Mouse (Mus musculus): ENCODE results near the gene Fdx1. TPM values are rescaled to one million over a fixed set of nuclear protein-coding genes. Genes with fewer than 3 reads are reported as not detected.

The Fdx1 gene
- polyA plus RNA-seq, 1 experiment from 2014 or later = 135 TPM

GRCm38 (mm10) chr9:51985493-51986099 is 22.2 kb upstream of the Fdx1 start:
- ATAC-seq = no peak; the same call in 1 of the 2 replicates
- H3K9ac ChIP-seq (replicated peaks) = no peak overlapping the region
- WGBS (ENCODE audit: insufficient replicate concordance) = 74% methylated on average over 11 of the region's 11 CpGs
- no peak for TF ChIP-seq CTCF (IDR thresholded peaks at IDR 0.05; ENCODE audit: low read depth)
- no peak for TF ChIP-seq EP300 (IDR thresholded peaks at IDR 0.05; ENCODE audit: low read depth)
- no peak overlapping the region for H3K27ac ChIP-seq (ENCODE audit: low read depth)
- H3K27me3 ChIP-seq (ENCODE audit: insufficient read depth, low read length) = no peaks in the 10 kb centered on the region
- H3K9me3 ChIP-seq (ENCODE audit: low read length) = no peaks in the 10 kb centered on the region
- H3K4me3 ChIP-seq (ENCODE audit: low read depth, low read length) = no peak overlapping the region
- DNase-seq = no peak
- no peaks in the 10 kb centered on the region for H3K4me1 ChIP-seq (ENCODE audit: insufficient read depth)
- no peaks in the 10 kb centered on the region for H3K36me3 ChIP-seq (replicated peaks; ENCODE audit: insufficient read depth, low read length)
- H3K4me2 ChIP-seq (ENCODE audit: low read depth, low read length) = no peak overlapping the region

DNA sequence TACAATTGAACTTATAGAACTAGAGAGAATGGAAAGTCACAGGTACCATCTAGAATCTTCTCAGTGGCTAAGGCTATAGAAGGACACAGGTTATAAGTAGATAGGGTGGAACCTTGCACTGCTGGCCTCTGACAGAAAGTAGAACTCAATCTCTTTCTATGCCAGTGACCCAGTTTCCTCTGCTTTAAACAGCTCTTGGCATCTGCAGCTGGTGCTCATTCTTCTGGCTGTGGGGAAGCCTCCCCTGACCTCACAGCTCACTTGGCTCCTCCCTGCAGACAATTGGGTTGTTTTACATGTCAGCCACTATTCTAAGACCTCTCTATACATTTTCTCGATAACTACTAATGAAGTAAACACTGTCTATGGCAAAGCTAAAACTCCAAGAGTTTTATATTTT is 17.8 kb upstream of the Fdx1 start:
- Histone ChIP-seq H3K4me1 (ENCODE audit: insufficient read depth) (0 out of 2 replicates have a peak, but pooled peaks cover 4% of the 10 kb centered on the region), H3K9ac (replicated peaks) (no peak overlapping the region), H3K27ac (ENCODE audit: low read depth) (no peak overlapping the region), H3K4me3 (ENCODE audit: low read depth, low read length) (no peak overlapping the region), H3K27me3 (ENCODE audit: insufficient read depth, low read length) (no peaks in the 10 kb centered on the region), H3K4me2 (ENCODE audit: low read depth, low read length) (no peak overlapping the region), H3K36me3 (replicated peaks; ENCODE audit: insufficient read depth, low read length) (no peaks in the 10 kb centered on the region), H3K9me3 (ENCODE audit: low read length) (no peaks in the 10 kb centered on the region)
- ATAC-seq (no peak), DNase-seq (no peak)
- TF ChIP-seq CTCF (IDR thresholded peaks at IDR 0.05; ENCODE audit: low read depth) (no peak), EP300 (IDR thresholded peaks at IDR 0.05; ENCODE audit: low read depth) (no peak)
- 74% methylated on average over 1 of the region's 1 CpGs for WGBS (ENCODE audit: insufficient replicate concordance)

- Histone ChIP-seq H3K4me3 (ENCODE audit: low read depth, low read length) (no peak overlapping the region), H3K9me3 (ENCODE audit: low read length) (no peaks in the 10 kb centered on the region), H3K9ac (replicated peaks) (no peak overlapping the region), H3K4me2 (ENCODE audit: low read depth, low read length) (no peak overlapping the region), H3K36me3 (replicated peaks; ENCODE audit: insufficient read depth, low read length) (no peaks in the 10 kb centered on the region), H3K4me1 (ENCODE audit: insufficient read depth) (peaks cover 4% of the 10 kb centered on the region; the same call in 1 of the 2 replicates), H3K27me3 (ENCODE audit: insufficient read depth, low read length) (no peaks in the 10 kb centered on the region), H3K27ac (ENCODE audit: low read depth) (no peak overlapping the region)
- ATAC-seq (no peak), DNase-seq (no peak)
- WGBS (ENCODE audit: insufficient replicate concordance) = 90% methylated on average over 6 of the region's 6 CpGs
- TF ChIP-seq EP300 (IDR thresholded peaks at IDR 0.05; ENCODE audit: low read depth) (no peak), CTCF (IDR thresholded peaks at IDR 0.05; ENCODE audit: low read depth) (no peak)
Observed at GRCm38 (mm10) chr9:51979301-51979700, 15.9 kb upstream of the Fdx1 start.

GRCm38 (mm10) chr9:51978545-51979259 is 15.3 kb upstream of the Fdx1 start:
- Histone ChIP-seq H3K9me3 (ENCODE audit: low read length) (no peaks in the 10 kb centered on the region), H3K4me3 (ENCODE audit: low read depth, low read length) (no peak overlapping the region), H3K4me1 (ENCODE audit: insufficient read depth) (peaks cover 7% of the 10 kb centered on the region; the same call in 1 of the 2 replicates), H3K9ac (replicated peaks) (no peak overlapping the region), H3K36me3 (replicated peaks; ENCODE audit: insufficient read depth, low read length) (no peaks in the 10 kb centered on the region), H3K27ac (ENCODE audit: low read depth) (no peak overlapping the region), H3K27me3 (ENCODE audit: insufficient read depth, low read length) (no peaks in the 10 kb centered on the region), H3K4me2 (ENCODE audit: low read depth, low read length) (no peak overlapping the region)
- no peak for TF ChIP-seq EP300 (IDR thresholded peaks at IDR 0.05; ENCODE audit: low read depth)
- no peak for TF ChIP-seq CTCF (IDR thresholded peaks at IDR 0.05; ENCODE audit: low read depth)
- WGBS (ENCODE audit: insufficient replicate concordance) = 77% methylated on average over 6 of the region's 6 CpGs
- DNase-seq (no peak), ATAC-seq (no peak)

DNA sequence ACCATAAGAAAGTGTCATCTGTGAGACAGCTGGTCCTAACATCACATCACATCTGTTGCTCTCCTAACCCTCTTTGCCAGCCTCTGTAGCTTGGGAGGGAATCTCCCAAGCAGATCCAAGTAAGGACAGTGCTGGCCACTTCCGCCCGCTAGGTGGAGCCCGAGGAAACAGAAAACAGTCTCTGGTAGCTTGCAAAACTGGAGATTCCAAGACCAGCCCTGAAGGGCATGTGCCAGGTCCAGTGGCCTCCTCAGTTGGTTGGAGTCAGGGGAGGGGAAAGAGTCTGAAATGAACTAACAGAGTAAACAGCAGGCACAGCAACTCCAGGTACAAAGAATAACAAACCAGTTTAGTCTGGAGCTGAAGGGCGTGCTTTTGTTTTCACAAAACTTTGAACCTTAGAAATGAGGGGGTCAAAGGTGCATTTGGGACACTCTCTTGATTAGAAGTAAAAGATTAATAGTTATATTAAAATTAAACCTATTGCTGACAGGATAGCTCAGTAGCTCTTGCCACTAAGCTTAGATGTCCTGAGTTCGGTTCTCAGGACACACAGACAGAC is 14.2 kb upstream of the Fdx1 start:
- H3K4me3 ChIP-seq (ENCODE audit: low read depth, low read length) = no peak overlapping the region
- H3K9ac ChIP-seq (replicated peaks) = no peak overlapping the region

GRCm38 (mm10) chr9:51974871-51975270 is 11.5 kb upstream of the Fdx1 start:
- Histone ChIP-seq H3K27ac (ENCODE audit: low read depth) (no peak overlapping the region), H3K9ac (replicated peaks) (no peak overlapping the region), H3K36me3 (replicated peaks; ENCODE audit: insufficient read depth, low read length) (no peaks in the 10 kb centered on the region), H3K4me2 (ENCODE audit: low read depth, low read length) (no peak overlapping the region), H3K9me3 (ENCODE audit: low read length) (no peaks in the 10 kb centered on the region), H3K4me1 (ENCODE audit: insufficient read depth) (peaks cover 7% of the 10 kb centered on the region; the same call in 1 of the 2 replicates), H3K27me3 (ENCODE audit: insufficient read depth, low read length) (no peaks in the 10 kb centered on the region), H3K4me3 (ENCODE audit: low read depth, low read length) (no peak overlapping the region)
- ATAC-seq = no peak
- TF ChIP-seq EP300 (IDR thresholded peaks at IDR 0.05; ENCODE audit: low read depth) = no peak
- no peak for TF ChIP-seq CTCF (IDR thresholded peaks at IDR 0.05; ENCODE audit: low read depth)
- 43% methylated on average over 4 of the region's 4 CpGs for WGBS (ENCODE audit: insufficient replicate concordance)
- no peak for DNase-seq

More for the DNA sequence above, 14.2 kb upstream of the Fdx1 start:
- WGBS (ENCODE audit: insufficient replicate concordance) = 35% methylated on average over 5 of the region's 5 CpGs
- ATAC-seq (peak; percentile 92), DNase-seq (peak; percentile 83)
- 0 out of 2 replicates have a peak, but pooled peaks have one; percentile 26 for TF ChIP-seq EP300 (IDR thresholded peaks at IDR 0.05; ENCODE audit: low read depth)
- TF ChIP-seq CTCF (IDR thresholded peaks at IDR 0.05; ENCODE audit: low read depth) = peak; percentile 80
- Histone ChIP-seq H3K27ac (ENCODE audit: low read depth) (peak overlapping the region; percentile 29), H3K36me3 (replicated peaks; ENCODE audit: insufficient read depth, low read length) (no peaks in the 10 kb centered on the region), H3K27me3 (ENCODE audit: insufficient read depth, low read length) (no peaks in the 10 kb centered on the region), H3K9me3 (ENCODE audit: low read length) (no peaks in the 10 kb centered on the region), H3K4me2 (ENCODE audit: low read depth, low read length) (no peak overlapping the region), H3K4me1 (ENCODE audit: insufficient read depth) (peaks cover 7% of the 10 kb centered on the region; the same call in 1 of the 2 replicates)
